In genomic region chr6:148945509-148946408, GRCm38 (mm10) we compare ENCODE assay signal across 7 mouse cellular contexts. TPM values are rescaled to one million over a fixed set of nuclear protein-coding genes. Genes with fewer than 3 reads are reported as not detected.
DNase-seq lines count a peak whose midpoint lies in the region; ATAC-seq and TF ChIP-seq lines count a peak whose summit lies in the region.

No protein-coding gene starts in this region.

- 0 out of 2 replicates have a peak, but pooled peaks have one; percentile 4 for TF ChIP-seq POLR2A in limb, embryonic 14.5 days (IDR thresholded peaks at IDR 0.05; ENCODE audit: borderline replicate concordance, extremely low read depth, insufficient read depth, insufficient read length)

- H3K27me3 ChIP-seq in hindbrain, postnatal 0 days (ENCODE audit: insufficient read depth, low read length), result no peaks in the 10 kb centered on the region
- no peaks in the 10 kb centered on the region for H3K27me3 ChIP-seq in limb, embryonic 14.5 days (ENCODE audit: control insufficient read depth, insufficient read depth, low read length)
- H3K27me3 ChIP-seq in midbrain, embryonic 14.5 days (ENCODE audit: control insufficient read depth, insufficient read depth, low read length), result no peaks in the 10 kb centered on the region

- DNase-seq in adrenal gland, adult (ENCODE audit: inconsistent age in 2 of 2, low spot score in 1 of 2), result peak; percentile 62 to 85
- DNase-seq in cerebellum, postnatal 36 days, result peak; percentile 20 to 33
- DNase-seq in gastrocnemius, postnatal 10 days, result peak; percentile 38
- DNase-seq in hindbrain, postnatal 0 days (ENCODE audit: low spot score), result peak; percentile 57
- peak; percentile 39 for DNase-seq in limb, embryonic 14.5 days (ENCODE audit: low spot score)
- DNase-seq in midbrain, embryonic 14.5 days, result peak; percentile 78
- peak; percentile 10 to 25 for DNase-seq in spleen, postnatal 14 days (ENCODE audit: low spot score in 2 of 2)

- H3K4me2 ChIP-seq in hindbrain, postnatal 0 days (ENCODE audit: low read depth, low read length), result peak overlapping the region; percentile 94
- H3K4me2 ChIP-seq in limb, embryonic 14.5 days (replicated peaks; ENCODE audit: low read depth, low read length, severe bottlenecking), result peak overlapping the region; percentile 74
- H3K4me2 ChIP-seq in midbrain, embryonic 14.5 days (ENCODE audit: low read length), result peak overlapping the region; percentile 76

- no peaks in the 10 kb centered on the region for H3K9me3 ChIP-seq in hindbrain, postnatal 0 days (ENCODE audit: low read length)
- H3K9me3 ChIP-seq in limb, embryonic 14.5 days (ENCODE audit: control insufficient read depth, low read length), result no peaks in the 10 kb centered on the region
- no peaks in the 10 kb centered on the region for H3K9me3 ChIP-seq in midbrain, embryonic 14.5 days (ENCODE audit: control insufficient read depth, low read length)

- peak overlapping the region; percentile 83 for H3K4me3 ChIP-seq in hindbrain, postnatal 0 days (ENCODE audit: low read length)
- peak overlapping the region; percentile 81 for H3K4me3 ChIP-seq in limb, embryonic 14.5 days (replicated peaks; ENCODE audit: low read length)
- peak overlapping the region; percentile 87 for H3K4me3 ChIP-seq in midbrain, embryonic 14.5 days (replicated peaks; ENCODE audit: low read depth, low read length)

- H3K27ac ChIP-seq in hindbrain, postnatal 0 days, result peak overlapping the region; percentile 73
- peak overlapping the region; percentile 86 for H3K27ac ChIP-seq in limb, embryonic 14.5 days (replicated peaks; ENCODE audit: low read depth, low read length)
- peak overlapping the region; percentile 85 for H3K27ac ChIP-seq in midbrain, embryonic 14.5 days (replicated peaks; ENCODE audit: low read depth, low read length)

- H3K9ac ChIP-seq in hindbrain, postnatal 0 days (replicated peaks; ENCODE audit: low read length), result peak overlapping the region; percentile 81
- H3K9ac ChIP-seq in limb, embryonic 14.5 days (ENCODE audit: low read depth, low read length, severe bottlenecking), result peak overlapping the region; percentile 96
- H3K9ac ChIP-seq in midbrain, embryonic 14.5 days (replicated peaks; ENCODE audit: low read length), result peak overlapping the region; percentile 82

- H3K36me3 ChIP-seq in hindbrain, postnatal 0 days (ENCODE audit: insufficient read depth, low read length), result no peaks in the 10 kb centered on the region
- H3K36me3 ChIP-seq in limb, embryonic 14.5 days (ENCODE audit: control insufficient read depth, insufficient read depth, low read length), result 0 out of 2 replicates have a peak, but pooled peaks cover 4% of the 10 kb centered on the region
- no peaks in the 10 kb centered on the region for H3K36me3 ChIP-seq in midbrain, embryonic 14.5 days (ENCODE audit: control insufficient read depth, insufficient read depth, low read length)

- no peaks in the 10 kb centered on the region for H3K4me1 ChIP-seq in hindbrain, postnatal 0 days (ENCODE audit: insufficient read depth, low read length)
- H3K4me1 ChIP-seq in limb, embryonic 14.5 days (ENCODE audit: control insufficient read depth, insufficient read depth, low read length), result 0 out of 2 replicates have a peak, but pooled peaks cover 3% of the 10 kb centered on the region
- peaks cover 2% of the 10 kb centered on the region; the same call in 1 of the 2 replicates for H3K4me1 ChIP-seq in midbrain, embryonic 14.5 days (ENCODE audit: control insufficient read depth, insufficient read depth, low read length)

- no peak for TF ChIP-seq CTCF in hindbrain, postnatal 0 days (IDR thresholded peaks at IDR 0.05; ENCODE audit: low read depth)

- under 1% methylated on average over 72 of the region's 75 CpGs for WGBS in hindbrain, postnatal 0 days
- WGBS in limb, embryonic 14.5 days, result under 1% methylated on average over 72 of the region's 75 CpGs
- under 1% methylated on average over 72 of the region's 75 CpGs for WGBS in midbrain, embryonic 14.5 days

- ATAC-seq in hindbrain, postnatal 0 days, result peak; percentile 34
- peak; percentile 13; the same call in 1 of the 2 replicates for ATAC-seq in limb, embryonic 14.5 days (ENCODE audit: low FRiP score, low read depth)
- ATAC-seq in midbrain, embryonic 14.5 days (ENCODE audit: low FRiP score, low TSS enrichment), result peak; percentile 35

RNA-seq across cellular contexts. Expression of gene Sinhcaf, which starts 0.5 kb away (rescaled TPM):
- total RNA-seq in gastrocnemius, postnatal 10 days (2021), result 1 to 10 TPM; 4.0 to 6.4 TPM
- total RNA-seq in hindbrain, postnatal 0 days (2014; rRNA removed), result 19.1 and 25.9 TPM in 2 replicates
- polyA plus RNA-seq in hindbrain, postnatal 0 days (2015; fragmentation: Nextera tagmentation; extraction: Ambion mirVana), result 19.2 and 23.0 TPM in 2 replicates
- polyA plus RNA-seq in limb, embryonic 14.5 days (2012; rRNA removed), result 24.9 and 28.3 TPM in 2 replicates
- 69.9 and 81.1 TPM in 2 replicates for polyA plus RNA-seq in limb, embryonic 14.5 days (2014; fragmentation: Nextera tagmentation; extraction: Ambion mirVana)
- polyA plus RNA-seq in midbrain, embryonic 14.5 days (2014; fragmentation: Nextera tagmentation; extraction: Ambion mirVana), result 60.5 and 89.8 TPM in 2 replicates

RNA-seq across cellular contexts. Expression of gene Caprin2, which starts 49.7 kb away (rescaled TPM):
- total RNA-seq in gastrocnemius, postnatal 10 days (2021), result 10 to 100 TPM; 14.3 to 17.3 TPM
- total RNA-seq in hindbrain, postnatal 0 days (2014; rRNA removed), result 11.5 and 20.3 TPM in 2 replicates
- polyA plus RNA-seq in hindbrain, postnatal 0 days (2015; fragmentation: Nextera tagmentation; extraction: Ambion mirVana), result 6.8 and 7.1 TPM in 2 replicates
- 32.3 and 33.3 TPM in 2 replicates for polyA plus RNA-seq in limb, embryonic 14.5 days (2012; rRNA removed)
- polyA plus RNA-seq in limb, embryonic 14.5 days (2014; fragmentation: Nextera tagmentation; extraction: Ambion mirVana), result 8.9 and 10.5 TPM in 2 replicates
- 8.7 and 11.8 TPM in 2 replicates for polyA plus RNA-seq in midbrain, embryonic 14.5 days (2014; fragmentation: Nextera tagmentation; extraction: Ambion mirVana)

Comparison
In these comparisons a context has a peak if more than half of its experiments do, and no peak if none do; other contexts are left out.
1. Peak in every context shown above with its lines: DNase-seq, ATAC-seq, H3K4me3 ChIP-seq and H3K27ac ChIP-seq.
2. DNase-seq: peak in every context shown above with its lines; median percentile 78 in midbrain, embryonic 14.5 days; 74 in adrenal gland, adult; 57 in hindbrain, postnatal 0 days; 39 in limb, embryonic 14.5 days; 38 in gastrocnemius, postnatal 10 days; 26 in cerebellum, postnatal 36 days; 18 in spleen, postnatal 14 days.